Mouse (Mus musculus): ENCODE data around the gene Vmn2r58. TPM values are rescaled to one million over a fixed set of nuclear protein-coding genes. Genes with fewer than 3 reads are reported as not detected.
"Not testable (repeated sequence)": the region's sequence is repeated elsewhere in the genome, so short reads cannot be mapped to it uniquely, and the experiment has no call there.

Vmn2r58 gene
- polyA plus RNA-seq (2014; fragmentation: Nextera tagmentation; extraction: Ambion mirVana), result not detected in 2 replicates

DNA sequence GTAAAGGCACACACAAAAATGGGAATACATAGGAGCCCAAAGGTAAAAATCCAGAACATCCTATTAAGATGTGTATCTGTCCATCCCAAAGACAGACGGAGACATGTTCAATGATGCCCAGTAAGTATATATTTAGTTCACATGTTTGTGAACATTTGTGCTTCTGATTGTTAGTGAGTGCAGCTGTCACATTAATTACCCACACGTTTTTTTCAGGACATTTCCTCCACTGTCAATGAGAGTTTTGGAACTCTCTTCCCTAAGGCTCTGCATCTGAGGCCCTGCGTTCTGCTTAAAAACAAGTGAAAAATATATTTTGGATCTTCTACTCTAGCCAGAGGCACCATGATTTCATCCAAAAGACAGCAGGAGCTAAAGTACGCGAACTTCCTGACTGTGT lies at the start of gene Vmn2r58:
Gene Vmn2r58 (minus strand): TSS at position 101 of the 400 bp plus-strand sequence.
- H3K27me3 ChIP-seq (replicated peaks; ENCODE audit: control insufficient read depth, insufficient read depth, low read length); H3K27ac ChIP-seq (replicated peaks; ENCODE audit: low read depth, low read length); H3K9ac ChIP-seq (ENCODE audit: low read depth, low read length); DNase-seq (ENCODE audit: low spot score); H3K4me3 ChIP-seq (ENCODE audit: low read depth, low read length); H3K36me3 ChIP-seq (ENCODE audit: control insufficient read depth, insufficient read depth, low read length); H3K4me1 ChIP-seq (ENCODE audit: control insufficient read depth, insufficient read depth, low read length); ATAC-seq (ENCODE audit: low read depth); H3K9me3 ChIP-seq (ENCODE audit: control insufficient read depth, low read length); H3K4me2 ChIP-seq (ENCODE audit: low read depth, low read length): not testable (repeated sequence)
- 65% methylated on average over 5 of the region's 5 CpGs for WGBS

Other genes with a start within 250 kb of the Vmn2r58 start
- 13.6 and 13.8 TPM in 2 replicates for gene Zfp788, start 239.5 kb downstream of the Vmn2r58 start, polyA plus RNA-seq (2014; fragmentation: Nextera tagmentation; extraction: Ambion mirVana)
- not detected in 2 replicates for gene Vmn2r59, start 186.3 kb upstream of the Vmn2r58 start, polyA plus RNA-seq (2014; fragmentation: Nextera tagmentation; extraction: Ambion mirVana)
- gene Vmn2r60, start 235.1 kb upstream of the Vmn2r58 start, polyA plus RNA-seq (2014; fragmentation: Nextera tagmentation; extraction: Ambion mirVana), result not detected in 2 replicates

Measured in embryonic facial prominence, embryonic 14.5 days (tissue).